Mouse (Mus musculus) kidney, postnatal 14 days (tissue): ENCODE measurements at regions not wholly inside any gene's neighbourhood (a gene's known extent, or its start where the extent isn't known, plus 50 kb on each side); places are given as distances from the start of the nearest gene placed in this dataset.
A peak's percentile ranks its signal among the peaks of the same experiment; 100 is the strongest.

ENCODE experiments used
- DNase-seq: peaks from one replicate; pipeline ENCODE4 v3.0.0; 2022; ENCODE audit warnings: mixed read lengths

DNA sequence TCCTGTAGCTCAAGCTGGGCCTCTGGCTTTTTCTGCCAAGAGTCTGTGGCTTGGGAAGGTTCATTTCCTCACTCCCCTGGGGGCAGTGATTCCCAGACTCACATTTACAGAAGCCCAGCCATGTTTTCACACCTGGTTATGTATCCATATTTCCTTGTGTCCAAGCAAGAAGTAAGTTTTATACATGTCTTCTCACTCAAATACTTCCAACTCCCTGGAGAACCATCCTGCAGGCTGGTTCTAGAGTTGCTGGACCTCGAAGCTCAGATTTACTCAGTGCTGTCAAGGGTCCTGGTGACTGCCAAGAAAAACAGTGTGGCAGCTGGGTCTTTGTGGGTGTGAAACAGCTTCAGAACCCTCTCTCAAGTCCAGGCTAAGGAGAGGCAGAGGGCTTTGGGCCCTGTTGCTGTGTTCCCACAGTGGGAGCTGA lies 537.6 kb upstream of the Nrp1 start:
- DNase-seq, result peak; percentile 12

DNA sequence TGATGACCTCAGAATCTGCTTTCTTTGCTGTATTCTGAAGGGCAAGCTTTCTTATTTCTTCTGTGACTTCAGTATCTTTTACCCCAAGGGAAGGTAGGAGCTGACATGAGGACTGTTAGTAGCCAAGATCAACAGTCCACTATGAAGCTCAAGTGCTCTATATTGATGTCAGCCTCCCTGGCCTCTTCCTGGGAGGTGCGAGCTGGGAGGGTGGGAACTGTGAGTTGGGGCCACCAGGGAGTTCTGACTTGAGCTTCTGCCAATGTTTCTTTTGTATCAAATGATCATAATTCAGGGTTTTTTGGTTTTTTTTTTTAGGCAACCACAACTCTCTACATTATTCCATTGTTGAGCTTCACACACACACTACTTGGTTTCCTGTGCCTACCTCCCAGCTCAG lies 536.8 kb upstream of the Nrp1 start:
- DNase-seq, result no peak

DNA sequence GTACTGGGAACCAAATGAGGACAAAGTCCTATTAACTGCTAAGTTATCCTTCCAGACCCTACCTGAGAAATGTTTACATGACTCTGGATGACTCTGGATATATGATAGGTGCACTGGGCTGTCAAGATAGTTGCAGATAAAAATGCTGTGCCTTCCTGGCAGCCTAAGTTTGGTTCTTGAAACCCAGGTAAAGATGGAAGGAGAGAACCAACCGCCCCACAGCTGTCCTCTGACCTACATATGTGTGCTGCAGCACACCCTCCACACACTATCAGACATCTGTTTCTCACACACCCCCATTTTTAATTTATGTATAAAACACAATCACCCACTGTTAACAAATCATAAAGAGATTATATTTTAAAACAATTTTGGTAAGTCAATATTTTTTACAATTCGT lies 533.4 kb upstream of the Nrp1 start:
- DNase-seq, result no peak

DNA sequence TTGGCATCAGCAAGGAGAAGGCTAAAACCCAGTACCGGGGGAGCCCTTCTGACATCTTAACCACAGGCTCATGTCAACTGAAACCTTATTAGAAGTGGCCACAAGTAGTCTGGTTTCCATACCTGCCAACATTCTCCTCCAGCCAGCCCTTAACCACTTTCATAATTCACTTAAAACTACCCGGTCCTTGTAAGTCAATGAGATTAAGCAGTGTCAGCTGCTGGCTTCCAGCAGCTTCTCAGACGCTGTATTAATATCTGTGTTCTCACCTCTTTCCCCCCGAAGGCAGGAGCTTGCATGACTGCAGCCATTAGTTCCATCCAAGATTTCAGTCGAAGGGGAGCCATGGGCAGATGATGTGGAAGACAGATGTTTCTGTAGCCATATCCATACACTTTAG lies 530.6 kb upstream of the Nrp1 start:
- no peak for DNase-seq

DNA sequence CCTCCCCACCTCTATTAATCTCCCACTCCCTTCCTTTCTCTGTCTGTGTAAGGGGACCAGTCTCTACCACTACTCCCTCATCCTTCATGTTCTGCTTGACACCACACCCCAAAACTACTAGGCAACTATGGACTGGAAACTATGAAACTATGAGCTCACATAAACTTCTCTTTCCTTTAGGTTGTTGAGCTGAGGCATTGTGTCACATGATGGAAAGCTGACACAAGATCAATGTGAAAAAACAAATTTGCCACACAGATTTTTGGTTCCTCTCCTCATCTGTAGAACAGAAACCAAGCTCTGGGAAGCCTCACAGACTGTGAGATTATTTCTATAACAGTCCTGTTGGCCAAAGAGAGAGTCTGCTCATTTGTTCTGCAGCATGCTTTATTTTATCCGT lies 528.7 kb upstream of the Nrp1 start:
- no peak for DNase-seq

DNA sequence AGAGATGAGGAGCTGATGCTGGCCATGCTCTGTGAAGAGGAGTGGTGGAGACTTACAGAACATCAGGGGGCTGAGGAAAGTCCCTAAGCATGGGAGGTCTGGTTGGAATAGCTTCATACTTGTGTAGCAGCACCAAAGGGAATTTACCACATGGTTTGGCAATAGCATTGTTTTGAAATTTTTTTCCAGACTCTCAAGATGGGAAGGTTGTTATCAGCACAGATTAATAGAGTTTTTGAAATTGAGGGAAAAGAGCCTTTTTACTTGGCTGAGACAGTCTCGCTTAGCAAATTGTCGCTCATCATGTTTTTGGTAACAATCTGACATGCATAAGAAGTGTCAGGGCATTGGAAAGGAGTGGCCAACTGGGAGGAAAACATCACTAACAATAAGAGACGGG lies 524.4 kb upstream of the Nrp1 start:
- no peak for DNase-seq

DNA sequence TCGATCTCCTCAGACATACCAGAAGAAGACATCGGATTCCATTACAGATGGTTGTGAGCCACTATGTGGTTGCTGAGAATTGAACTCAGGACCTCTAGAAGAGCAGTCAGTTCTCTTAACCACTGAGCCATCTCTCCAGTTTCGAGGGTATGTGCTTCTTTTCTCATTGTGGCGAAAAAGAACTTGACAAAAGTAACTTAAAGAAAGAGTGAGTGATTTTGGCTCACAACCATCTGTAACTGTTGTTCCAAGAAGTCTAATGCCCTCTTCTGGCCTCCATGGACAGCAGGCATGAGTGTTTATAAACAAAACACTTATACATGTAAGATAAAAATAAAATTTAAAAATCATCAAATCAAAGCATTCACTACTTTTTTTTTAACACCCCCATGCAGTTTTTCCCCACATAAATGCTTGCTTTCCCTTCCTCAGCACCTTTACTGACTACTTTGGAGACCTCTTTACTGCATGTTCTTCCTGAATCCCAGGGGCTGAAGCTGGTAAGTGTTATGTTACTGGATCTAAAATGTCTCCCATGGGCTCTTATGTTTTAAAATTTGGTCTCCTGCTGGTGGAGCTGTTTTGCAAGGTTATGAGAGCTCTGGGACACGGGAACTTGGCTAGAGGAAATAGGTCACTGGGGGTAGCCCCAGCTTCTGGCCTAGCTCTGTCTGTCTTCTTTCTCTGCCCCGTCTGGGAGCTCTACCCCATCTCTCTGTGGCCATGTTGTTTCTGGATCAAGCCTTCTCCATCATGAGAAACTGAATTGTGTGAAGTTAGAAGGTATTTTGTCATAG lies 521.8 kb upstream of the Nrp1 start:
- peak; percentile 7 for DNase-seq

DNA sequence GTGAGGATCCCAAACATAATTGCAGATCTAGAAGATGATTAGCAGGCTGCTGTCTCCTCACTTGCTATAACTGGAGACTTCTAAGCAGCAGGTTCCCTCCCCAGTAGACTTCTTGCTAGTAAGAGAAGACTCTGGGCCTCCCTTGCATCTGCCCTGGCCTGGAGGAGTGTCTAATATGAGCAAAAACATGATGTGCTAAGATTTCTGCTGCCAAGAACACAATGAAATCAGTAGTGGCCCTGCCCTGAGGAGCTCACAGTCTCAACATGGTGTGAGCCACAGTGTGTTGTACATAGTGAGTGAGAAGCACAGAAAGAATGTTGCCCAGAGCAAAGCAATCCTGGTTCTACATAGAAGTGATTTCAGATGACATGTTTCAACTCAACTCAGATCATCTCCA lies 520.1 kb upstream of the Nrp1 start:
- no peak for DNase-seq

DNA sequence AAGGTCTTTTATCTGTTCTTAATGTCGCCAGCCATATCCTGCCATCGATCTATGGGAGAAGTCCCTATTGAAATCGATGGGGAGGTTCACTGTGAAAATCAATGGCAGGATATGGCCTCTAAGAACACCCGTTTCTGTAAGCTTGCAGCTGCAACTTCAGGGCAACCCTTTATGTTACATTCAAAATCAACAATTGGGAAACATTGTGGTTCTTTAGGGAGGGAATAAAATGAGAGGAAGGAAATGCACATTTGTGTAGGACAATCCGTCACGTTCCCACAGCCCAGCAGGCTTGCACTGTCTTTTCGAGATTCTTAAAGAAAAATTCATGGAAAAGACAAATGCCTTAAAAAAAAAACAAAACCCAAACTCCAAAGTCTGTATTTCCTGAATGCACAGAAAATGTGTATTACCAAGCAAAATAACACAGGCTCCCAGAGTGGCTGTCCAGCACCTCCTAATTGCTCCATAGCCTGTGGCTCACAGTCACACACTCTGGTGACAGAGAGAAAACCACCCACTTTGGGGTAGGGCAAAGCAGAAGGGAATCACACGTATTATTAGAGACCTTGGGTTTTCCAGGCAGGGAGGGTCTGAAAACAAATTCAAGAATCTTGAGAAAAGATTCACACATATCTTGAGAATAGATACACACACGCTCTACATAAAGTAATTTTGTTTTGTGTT lies 510.9 kb upstream of the Nrp1 start:
- no peak for DNase-seq

DNA sequence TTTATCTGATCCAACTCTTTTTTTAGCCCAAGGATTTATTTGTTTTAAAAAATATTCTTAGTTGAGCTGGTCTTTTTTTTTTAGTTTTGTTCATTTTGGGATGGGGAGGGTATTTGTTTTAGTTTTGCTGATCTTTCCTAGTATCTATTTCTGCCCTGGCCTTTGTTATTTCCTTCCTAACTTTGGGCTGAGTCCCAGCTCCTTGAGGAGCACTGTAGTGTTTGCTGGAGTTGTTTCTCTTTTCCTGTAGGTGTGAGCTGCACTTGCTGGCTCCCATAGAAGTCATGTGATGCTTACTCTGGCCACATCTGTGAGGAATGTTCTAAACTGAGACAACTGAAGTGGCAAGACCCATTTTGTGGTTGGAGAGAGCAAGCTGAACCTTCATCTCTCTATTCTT lies 508.5 kb upstream of the Nrp1 start:
- DNase-seq, result peak; percentile 22

DNA sequence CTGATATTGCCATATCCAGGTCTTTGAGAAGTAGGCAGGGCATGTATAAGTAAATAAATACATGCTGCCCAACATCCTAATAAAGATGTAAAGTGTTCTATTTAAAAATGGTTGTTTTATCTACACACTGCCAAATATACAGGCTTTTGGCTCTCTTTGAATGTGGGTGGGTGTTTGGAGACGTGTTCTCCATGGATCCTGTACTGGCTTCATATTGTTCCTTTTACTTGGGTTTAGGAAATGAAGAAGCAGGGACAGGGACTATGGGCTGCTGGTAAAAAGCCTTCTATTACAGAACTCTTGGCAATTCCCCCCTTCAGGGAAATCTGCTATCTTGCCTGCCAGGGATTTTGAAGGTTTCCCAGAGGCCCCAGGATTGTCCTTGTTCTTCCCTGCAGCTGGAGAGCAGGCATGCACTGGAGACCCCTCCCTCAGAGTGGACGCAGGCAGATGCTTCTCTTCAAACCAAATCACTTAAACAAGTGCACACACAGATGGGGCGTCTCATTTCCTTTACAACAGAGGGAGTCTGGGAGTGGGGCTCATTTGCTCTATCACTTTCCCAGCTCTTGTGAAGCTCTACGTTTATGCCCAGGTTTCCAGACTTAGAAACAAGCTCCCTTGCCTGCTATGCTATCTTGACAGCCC lies 502.6 kb upstream of the Nrp1 start:
- DNase-seq, result peak; percentile 20

DNA sequence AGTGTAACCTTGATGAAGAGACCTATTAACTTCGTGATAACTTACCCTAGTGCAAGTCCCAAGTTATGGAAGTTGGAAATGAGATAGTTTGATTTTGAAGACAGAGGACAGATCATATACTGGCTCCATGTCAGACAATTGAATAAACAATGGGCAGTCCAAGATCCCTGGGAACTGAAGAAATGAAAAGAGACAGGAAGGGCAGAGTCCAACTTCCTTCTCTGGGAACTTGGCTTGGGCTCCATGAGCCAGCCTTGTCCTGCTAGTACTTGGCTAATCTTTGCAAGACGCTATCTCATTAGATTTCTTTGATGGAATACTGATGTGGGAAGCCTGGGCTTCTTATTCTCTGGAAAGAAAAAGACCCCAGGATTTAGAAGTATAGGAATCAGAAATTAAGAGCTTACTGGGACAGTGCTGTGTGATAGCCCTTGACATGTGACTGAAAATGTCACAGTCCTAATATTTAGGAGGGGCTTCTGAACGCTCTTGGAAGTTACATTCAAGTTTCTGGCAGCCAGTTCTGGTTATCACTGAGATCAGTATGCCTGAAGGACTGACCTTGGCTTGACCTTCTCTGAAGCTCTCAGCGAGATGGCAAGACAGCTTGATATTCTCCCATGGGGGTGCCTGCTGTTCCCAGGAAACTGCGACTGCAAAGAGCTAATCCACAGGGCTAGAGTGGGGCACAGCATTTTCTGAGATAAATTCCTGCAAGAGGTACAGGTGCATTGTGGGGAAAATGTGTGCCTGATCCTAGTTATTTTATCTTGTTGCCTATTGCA lies 501.9 kb upstream of the Nrp1 start:
- peak; percentile 27 for DNase-seq

DNA sequence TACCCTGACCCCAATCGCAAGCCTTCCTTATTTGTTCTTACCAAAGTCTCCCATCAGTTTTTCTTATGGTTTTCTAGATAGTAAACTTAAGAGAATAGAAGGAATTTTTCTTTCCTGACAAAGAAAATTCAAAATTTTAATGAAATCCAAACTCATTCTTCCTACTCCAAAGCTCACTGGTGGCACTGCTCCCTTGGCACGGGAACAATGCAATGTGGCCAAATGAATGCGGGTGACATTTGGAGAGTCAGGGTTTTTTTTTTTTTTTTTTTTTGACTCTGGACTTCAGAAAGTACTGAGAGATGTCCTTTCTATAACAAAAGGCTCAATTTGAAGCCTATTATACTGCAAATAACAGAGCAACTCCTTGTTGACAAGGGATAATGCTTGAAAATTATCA lies 499.4 kb upstream of the Nrp1 start:
- DNase-seq, result no peak

DNA sequence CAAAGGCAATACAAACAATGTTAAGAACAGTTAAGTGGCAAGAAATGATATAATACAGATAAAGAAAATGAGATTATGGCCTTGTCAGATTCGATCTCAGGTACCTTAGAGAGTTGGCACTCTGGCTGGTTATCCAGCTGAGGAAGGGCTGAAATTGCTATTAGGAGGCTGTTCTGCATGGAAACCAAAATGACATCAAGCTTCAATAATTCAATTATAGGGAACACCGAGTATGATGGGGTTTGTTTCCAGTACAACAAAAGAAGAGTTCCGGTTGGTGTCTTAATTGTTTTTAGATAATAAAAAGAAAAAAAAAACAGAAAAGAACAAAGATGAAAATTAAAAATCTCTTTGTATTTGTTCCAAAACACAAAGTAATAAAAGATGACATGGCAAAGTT lies 498.0 kb upstream of the Nrp1 start:
- DNase-seq, result no peak

DNA sequence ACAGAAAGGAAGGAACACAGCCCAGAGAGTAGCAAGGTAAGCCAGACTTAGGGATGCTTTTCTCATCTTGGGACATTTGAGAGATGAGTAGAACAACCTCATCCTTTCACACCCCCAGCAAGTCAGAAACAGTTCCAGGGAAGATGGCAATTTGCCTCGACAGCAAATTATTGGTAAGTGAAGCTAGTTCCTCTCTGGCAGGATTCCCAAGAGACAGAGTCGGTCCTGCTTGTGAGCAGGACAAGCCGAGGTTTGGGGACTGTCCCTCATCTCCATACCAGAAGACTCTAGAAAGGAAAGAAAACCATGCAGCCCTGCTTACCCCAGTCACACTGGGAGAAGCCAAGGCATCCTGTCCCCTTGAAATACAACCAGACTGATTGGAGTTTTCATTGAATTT lies 497.5 kb upstream of the Nrp1 start:
- DNase-seq, result no peak

DNA sequence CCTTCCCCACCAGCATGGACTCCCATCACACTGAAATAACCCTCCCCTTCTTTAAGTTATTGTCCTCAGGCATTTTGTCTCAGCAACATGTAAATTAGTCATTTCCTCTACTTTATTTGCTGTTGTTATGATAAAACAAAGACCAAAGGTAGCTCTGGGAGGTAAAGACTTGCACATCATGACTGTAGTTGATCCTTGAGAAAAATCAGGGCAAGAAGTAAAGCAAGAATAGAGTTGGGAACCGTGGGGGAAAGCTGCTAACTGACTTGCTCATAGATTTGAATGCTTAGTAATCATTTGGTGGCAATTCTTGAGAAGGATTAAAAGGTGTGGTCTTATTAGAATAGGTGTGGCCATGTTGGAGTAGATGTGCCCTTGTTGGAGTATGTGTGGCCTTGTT lies 473.8 kb upstream of the Nrp1 start:
- DNase-seq, result no peak

DNA sequence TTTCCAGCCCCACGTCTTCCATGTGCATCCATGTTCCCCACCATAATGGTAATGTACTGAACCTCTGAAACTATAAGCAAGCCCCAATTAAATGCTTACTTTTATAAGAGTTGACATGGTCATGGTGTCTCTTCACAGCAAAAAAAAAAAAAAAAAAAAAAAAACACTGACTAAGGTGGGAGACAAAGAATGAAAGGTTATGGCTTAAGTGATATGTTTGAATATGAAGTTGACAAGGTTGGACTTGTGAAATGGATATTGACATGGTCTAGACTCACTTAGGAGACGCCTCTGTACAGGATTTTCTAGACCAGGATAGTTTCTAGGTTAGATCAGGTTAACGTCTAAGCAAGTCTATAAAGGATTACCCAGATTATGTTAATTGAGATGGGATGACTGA lies 473.2 kb upstream of the Nrp1 start:
- DNase-seq, result no peak

DNA sequence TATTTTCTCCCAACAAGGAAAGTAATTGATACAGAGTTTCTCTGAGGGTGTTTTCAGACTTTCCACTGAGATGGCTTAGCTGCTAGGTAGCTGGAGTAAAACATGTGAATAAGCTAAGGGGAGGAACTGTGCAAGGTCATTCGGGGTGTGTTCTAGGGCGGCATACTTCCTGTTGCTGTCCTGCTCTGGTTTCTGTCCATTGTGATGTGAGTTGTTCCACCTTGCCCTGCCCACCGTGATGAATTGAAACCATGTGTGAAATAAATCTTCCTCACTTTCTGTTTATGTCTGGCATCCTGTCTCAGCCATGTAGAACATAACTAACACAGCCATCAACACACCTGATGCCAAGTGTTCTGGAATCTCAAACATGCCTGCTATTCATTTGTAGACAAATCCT lies 472.6 kb upstream of the Nrp1 start:
- DNase-seq, result peak; percentile 15

DNA sequence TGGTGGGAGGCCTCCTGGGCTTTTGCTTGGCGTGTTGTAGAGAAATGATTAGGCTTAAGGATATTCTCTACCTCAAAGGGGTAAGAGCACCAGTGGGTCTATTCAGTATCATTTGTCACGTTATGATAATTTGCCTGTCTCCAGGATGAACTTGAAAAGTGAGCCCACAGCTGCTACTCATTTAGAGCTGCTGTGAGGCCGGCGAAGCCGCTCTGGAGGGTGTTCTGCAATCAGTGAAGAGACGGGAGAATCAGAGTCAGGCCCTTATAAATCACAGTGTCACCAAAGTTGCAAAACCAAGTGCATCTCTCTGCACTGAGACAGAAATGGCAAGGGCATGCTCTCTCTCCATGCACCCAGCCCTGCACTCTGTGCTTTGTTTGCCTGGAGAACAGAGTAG lies 467.7 kb upstream of the Nrp1 start:
- DNase-seq, result no peak

DNA sequence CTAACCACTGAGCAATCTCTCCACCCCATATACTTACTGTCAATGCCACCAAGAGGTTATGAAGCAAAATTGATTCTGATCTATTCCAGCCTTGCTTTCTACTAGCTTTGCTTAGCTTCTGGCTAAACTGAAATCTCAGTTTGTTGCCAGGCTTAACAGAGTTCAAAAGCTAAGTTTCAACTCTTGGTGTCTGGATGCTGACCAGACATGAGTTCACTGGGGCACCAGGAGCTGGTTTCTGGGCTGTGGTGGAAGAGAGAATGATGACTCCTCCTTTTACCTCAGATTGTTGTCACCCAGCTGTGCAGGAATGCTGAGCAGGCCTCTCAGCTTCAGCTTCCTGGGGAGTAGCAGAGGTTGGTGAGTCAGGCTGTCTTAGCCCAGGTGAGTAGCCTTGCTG lies 464.1 kb upstream of the Nrp1 start:
- no peak for DNase-seq

DNA sequence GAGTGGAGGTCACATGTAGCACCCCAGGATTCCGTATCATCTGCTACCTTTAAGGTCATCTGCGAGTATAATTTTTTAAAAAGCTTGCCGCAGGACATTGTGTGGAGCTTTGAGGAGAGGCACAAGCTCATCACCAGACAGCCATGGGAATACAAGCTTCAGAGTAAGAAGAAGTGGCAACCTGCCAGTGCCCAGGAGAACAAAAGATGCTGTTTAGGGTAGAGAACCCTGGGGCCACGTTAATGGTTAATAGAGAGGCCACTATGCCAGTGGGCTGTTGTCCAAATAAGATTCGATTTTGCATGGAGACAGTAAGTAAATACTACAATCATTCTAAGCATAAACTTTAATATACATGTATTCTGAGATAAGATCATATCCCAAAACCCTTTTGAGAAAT lies 450.0 kb upstream of the Nrp1 start:
- DNase-seq, result peak; percentile 74

DNA sequence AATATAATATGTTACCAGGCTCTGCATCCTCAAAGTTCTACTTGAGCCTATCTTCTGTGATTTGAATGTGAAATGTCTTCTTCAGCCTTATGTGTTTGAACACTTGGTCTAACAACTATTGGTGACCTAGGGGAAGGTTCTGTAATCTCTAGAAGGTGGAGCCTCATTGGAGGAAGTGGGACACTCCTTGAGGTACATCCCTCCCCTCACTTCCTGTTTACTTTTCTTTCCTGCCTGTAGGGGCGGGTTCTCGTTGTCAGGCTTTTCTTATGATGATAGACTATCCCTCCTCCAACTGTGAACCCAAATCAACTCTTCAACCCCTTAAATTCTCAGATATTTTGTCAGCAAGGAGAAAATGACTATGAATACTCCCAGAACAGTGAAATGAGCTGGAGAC lies 448.8 kb upstream of the Nrp1 start:
- no peak for DNase-seq

DNA sequence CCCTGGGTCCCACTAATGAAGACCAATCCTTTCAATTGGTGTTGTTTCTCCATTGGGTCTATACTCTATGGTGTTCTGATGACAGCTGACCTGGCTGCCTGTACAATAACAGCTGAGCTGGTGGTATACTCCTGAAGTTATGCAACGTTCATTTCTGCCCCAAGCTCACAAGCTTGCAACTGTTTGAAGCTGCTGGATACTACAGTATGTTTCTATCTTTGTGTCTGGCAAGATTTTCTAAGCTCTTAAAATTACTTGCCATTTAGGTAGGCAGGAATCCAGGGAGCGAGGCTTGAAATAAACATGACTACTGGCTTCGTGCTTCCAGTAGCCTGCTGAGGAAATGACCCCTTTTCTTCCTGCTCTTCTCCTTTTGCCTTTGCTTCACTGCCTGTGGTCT lies 444.3 kb upstream of the Nrp1 start:
- DNase-seq, result no peak
